ENCODE assay signal across 9 mouse cellular contexts in genomic region chr17:29491591-29492268, GRCm38 (mm10). TPM values are rescaled to one million over a fixed set of nuclear protein-coding genes. Genes with fewer than 3 reads are reported as not detected.
DNase-seq lines count a peak whose midpoint lies in the region; ATAC-seq and TF ChIP-seq lines count a peak whose summit lies in the region.
"Had no signal": no experiment of that assay in that cellular context is flagged by ENCODE, and none has a peak within 500 bp of the region (broad histone marks: within the 10 kb centered on the region; RNA-seq: fewer than 3 reads in every experiment).

No protein-coding gene starts in this region.

- no peak for TF ChIP-seq CTCF in bone marrow, adult 2 months (IDR thresholded peaks at IDR 0.05; ENCODE audit: control insufficient read depth, insufficient read depth, low read length)

- under 1% methylated on average over 48 of the region's 48 CpGs for WGBS in bone marrow, adult 2 months

- H3K4me1 ChIP-seq in bone marrow, adult 2 months (ENCODE audit: control insufficient read depth, insufficient read depth, low read length), result peaks cover 5% of the 10 kb centered on the region

- intact Hi-C loops in heart, postnatal 10 days (cut with DNase I), result loop anchor here (1.0 to 10.0 kb wide), 2 partner anchors 33 to 447 kb away; no protein-coding TSS in a partner anchor

- H3K4me3 ChIP-seq in bone marrow, adult 2 months (replicated peaks; ENCODE audit: control insufficient read depth, low read depth, low read length), result peak overlapping the region; percentile 73

- TF ChIP-seq POLR2A in bone marrow, adult 2 months (IDR thresholded peaks at IDR 0.05; ENCODE audit: borderline replicate concordance, control insufficient read depth, low read depth, low read length), result no peak; the same call in 1 of the 2 replicates

- H3K27ac ChIP-seq in bone marrow, adult 2 months (ENCODE audit: control insufficient read depth, insufficient read depth, low read depth, low read length, poor library complexity), result peak overlapping the region; percentile 97

- DNase-seq in MN1 (ENCODE audit: low spot score), result peak; percentile 59
- peak; percentile 74 to 75 for DNase-seq in heart, postnatal 10 days
- peak; percentile 86 to 87 for DNase-seq in kidney, postnatal 36 days
- DNase-seq in lung, postnatal 10 days, result peak; percentile 72
- DNase-seq in right cerebral cortex, postnatal 14 days, result peak; percentile 19

- ATAC-seq in erythroid progenitor cell, adult 5-6 weeks (replicated peaks; ENCODE audit: low FRiP score, poor library complexity, severe bottlenecking), result peak; percentile 26; the same call in 1 of the 2 replicates
- ATAC-seq in monocyte, adult 5-6 weeks (replicated peaks; ENCODE audit: insufficient number of reproducible peaks, low FRiP score, low TSS enrichment, poor library complexity, severe bottlenecking), result no peak

RNA-seq across cellular contexts. Expression of gene Pim1, which starts 1.2 kb away (rescaled TPM):
- 172 and 208 TPM in 2 replicates for polyA plus RNA-seq in bone marrow, adult 2 months (2011; ENCODE audit: insufficient read depth, insufficient read length, low replicate concordance, missing spikeins)
- total RNA-seq in erythroid progenitor cell, adult 5-6 weeks (2015; ENCODE audit: low replicate concordance), result 88.0 and 102 TPM in 2 replicates
- total RNA-seq in erythroid progenitor cell, adult 5-6 weeks (2017; ENCODE audit: low replicate concordance), result 143 and 147 TPM in 2 replicates
- 10 to 100 TPM; 40.6 to 51.5 TPM for total RNA-seq in heart, postnatal 10 days (2021)
- total RNA-seq in monocyte, adult 5-6 weeks (2017), result 698 to 1,062 TPM (median 980 TPM) in 3 replicates

RNA-seq across cellular contexts. Expression of gene Gm17657, which starts 57.7 kb away (rescaled TPM):
- 0.65 TPM in 1 of 2 replicates, not detected in the other for polyA plus RNA-seq in bone marrow, adult 2 months (2011; ENCODE audit: insufficient read depth, insufficient read length, low replicate concordance, missing spikeins)
- total RNA-seq in erythroid progenitor cell, adult 5-6 weeks (2015; ENCODE audit: low replicate concordance), result not detected in 2 replicates
- total RNA-seq in erythroid progenitor cell, adult 5-6 weeks (2017; ENCODE audit: low replicate concordance), result not detected in 2 replicates
- total RNA-seq in heart, postnatal 10 days (2021), result not detected
- total RNA-seq in monocyte, adult 5-6 weeks (2017), result not detected in 3 replicates
- total RNA-seq: layer of hippocampus, adult 8-10 months had no signal

RNA-seq across cellular contexts. Expression of gene Tbc1d22b, which starts 57.9 kb away (rescaled TPM):
- polyA plus RNA-seq in bone marrow, adult 2 months (2011; ENCODE audit: insufficient read depth, insufficient read length, low replicate concordance, missing spikeins), result 4.1 and 9.9 TPM in 2 replicates
- 1.3 and 4.3 TPM in 2 replicates for total RNA-seq in erythroid progenitor cell, adult 5-6 weeks (2015; ENCODE audit: low replicate concordance)
- 3.1 and 3.2 TPM in 2 replicates for total RNA-seq in erythroid progenitor cell, adult 5-6 weeks (2017; ENCODE audit: low replicate concordance)
- total RNA-seq in heart, postnatal 10 days (2021), result 10 to 100 TPM; 15.4 to 16.2 TPM
- total RNA-seq in monocyte, adult 5-6 weeks (2017), result 7.9 to 22.0 TPM (median 8.4 TPM) in 3 replicates

Comparison
In these comparisons a context has a peak if more than half of its experiments do, and no peak if none do; other contexts are left out.
1. DNase-seq: peak in every context shown above with its lines; median percentile 86 in kidney, postnatal 36 days; 74 in heart, postnatal 10 days; 72 in lung, postnatal 10 days; 59 in MN1; 19 in right cerebral cortex, postnatal 14 days.